8 mouse cellular contexts compared by ENCODE assay signal in the genomic region with DNA sequence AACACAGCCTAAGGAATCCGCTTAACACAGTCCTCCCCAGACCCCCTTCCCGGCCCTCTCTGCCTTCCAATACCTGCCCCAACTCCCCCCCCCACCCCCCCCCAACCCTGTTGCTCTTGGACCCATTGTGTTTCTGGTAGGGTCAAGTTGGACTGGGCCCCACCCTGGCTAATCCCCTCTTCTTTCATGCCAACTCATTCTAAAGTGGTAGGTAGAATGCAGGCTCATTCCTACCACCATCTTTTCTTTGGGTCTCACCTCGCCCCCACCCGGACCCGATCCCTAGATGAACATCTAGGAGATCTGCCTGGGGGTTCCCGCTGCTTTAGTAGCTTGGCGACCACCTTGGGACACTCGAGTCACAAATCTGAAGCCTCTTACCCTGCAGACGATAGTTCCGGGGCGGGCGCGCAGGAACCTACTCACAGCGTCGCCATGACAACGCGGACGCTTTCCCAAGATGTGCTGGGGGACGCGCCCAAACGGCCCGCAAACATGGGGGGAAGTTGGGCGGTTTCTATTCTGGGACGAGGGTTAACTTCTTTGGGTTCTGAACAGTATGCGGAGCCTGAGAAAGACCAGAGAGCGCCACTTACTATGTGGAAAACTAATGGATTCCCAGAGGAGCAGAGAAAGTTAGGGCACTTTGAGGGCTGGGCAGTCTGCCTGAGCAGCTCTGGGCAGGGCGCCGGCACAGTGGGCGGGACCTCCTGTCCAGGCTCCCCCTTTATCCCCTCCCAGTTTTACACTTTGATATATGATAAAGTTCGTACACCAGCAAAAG. TPM values are rescaled to one million over a fixed set of nuclear protein-coding genes. Genes with fewer than 3 reads are reported as not detected.
A peak's percentile ranks its signal among the peaks of the same experiment; 100 is the strongest.
DNase-seq lines count a peak whose midpoint lies in the region; ATAC-seq lines count a peak whose summit lies in the region.

A gene (minus strand): TSS at position 437 of the 784 bp plus-strand sequence.

- no peaks in the 10 kb centered on the region for H3K9me3 ChIP-seq in intestine, embryonic 14.5 days (ENCODE audit: control insufficient read depth, low read length)
- H3K9me3 ChIP-seq in megakaryocyte, embryonic 14.5 days, result peaks cover 4% of the 10 kb centered on the region; the same call in 1 of the 2 replicates

- no peak within 1 kb of the TSS for H3K27ac ChIP-seq in intestine, embryonic 14.5 days (ENCODE audit: low read depth)

- no peaks in the 10 kb centered on the region for H3K27me3 ChIP-seq in intestine, embryonic 14.5 days (replicated peaks; ENCODE audit: control insufficient read depth, insufficient read depth, low read length)
- H3K27me3 ChIP-seq in megakaryocyte, embryonic 14.5 days (replicated peaks), result peaks cover 30% of the 10 kb centered on the region

- intact Hi-C loops in left cerebral cortex, postnatal 14 days (cut with DNase I), result no loop called here

- no peaks in the 10 kb centered on the region; the same call in 1 of the 2 replicates for H3K4me1 ChIP-seq in intestine, embryonic 14.5 days (replicated peaks; ENCODE audit: control insufficient read depth, insufficient read depth, low read length)
- peaks cover 9% of the 10 kb centered on the region for H3K4me1 ChIP-seq in megakaryocyte, embryonic 14.5 days

- WGBS in intestine, embryonic 14.5 days, result 6% methylated on average over 30 of the region's 30 CpGs

- DNase-seq in Muller cell, postnatal 12 days (ENCODE audit: inconsistent ontology term), result peak; percentile 79
- peak; percentile 77 for DNase-seq in c-Kit-positive CD71-negative TER-119-negative erythroid progenitor cells, embryonic 14.5 days (ENCODE audit: low read depth)
- peak; percentile 51 to 57 for DNase-seq in frontal cortex, postnatal 36 days (ENCODE audit: low spot score in 2 of 2)
- DNase-seq in intestine, embryonic 14.5 days (ENCODE audit: low spot score), result peak; percentile 87
- peak; percentile 68 to 73 for DNase-seq in left cerebral cortex, postnatal 14 days (ENCODE audit: low spot score in 2 of 2)
- peak; percentile 69 for DNase-seq in right cerebral cortex, postnatal 4 days
- DNase-seq in cerebellum, adult 8-10 months, result no peak

- peak within 1 kb of the TSS; percentile 70 for H3K4me2 ChIP-seq in intestine, embryonic 14.5 days (ENCODE audit: low read length)

- 0 out of 2 replicates have a peak within 1 kb of the TSS, but pooled peaks have one; percentile 5 for H3K9ac ChIP-seq in intestine, embryonic 14.5 days (ENCODE audit: low read length)

- H3K36me3 ChIP-seq in intestine, embryonic 14.5 days (ENCODE audit: control insufficient read depth, insufficient read depth, low read length), result no peaks in the 10 kb centered on the region
- H3K36me3 ChIP-seq in megakaryocyte, embryonic 14.5 days (replicated peaks; ENCODE audit: low read length), result no peaks in the 10 kb centered on the region

- peak; percentile 93 for ATAC-seq in intestine, embryonic 14.5 days (replicated peaks; ENCODE audit: low FRiP score, low TSS enrichment, low read depth)

- peak within 1 kb of the TSS; percentile 52 for H3K4me3 ChIP-seq in intestine, embryonic 14.5 days (ENCODE audit: low read depth, low read length)
- H3K4me3 ChIP-seq in megakaryocyte, embryonic 14.5 days (replicated peaks), result peak within 1 kb of the TSS; percentile 89

RNA-seq across cellular contexts. Expression of the gene that starts here (rescaled TPM):
- 0.18 TPM in 1 of 2 replicates, not detected in the other for polyA plus RNA-seq in intestine, embryonic 14.5 days (2014; fragmentation: Nextera tagmentation; extraction: Ambion mirVana)
- under 1 TPM; 0.38 to 0.59 TPM for total RNA-seq in left cerebral cortex, postnatal 14 days (2021)
- polyA plus RNA-seq in megakaryocyte, embryonic 14.5 days (2012; ENCODE audit: insufficient read depth, low replicate concordance), result not detected in 2 replicates

Comparison
In these comparisons a context has a peak if more than half of its experiments do, and no peak if none do; other contexts are left out.
1. Peak in DNase-seq, ATAC-seq, H3K4me3 ChIP-seq, H3K9ac ChIP-seq and H3K4me2 ChIP-seq in intestine, embryonic 14.5 days; RNA of the gene not detected or under 1 TPM.
2. Peak in DNase-seq in left cerebral cortex, postnatal 14 days; RNA of the gene not detected or under 1 TPM.